Mouse (Mus musculus): ENCODE measurements at regions not wholly inside any gene's neighbourhood (a gene's known extent, or its start where the extent isn't known, plus 50 kb on each side); places are given as distances from the start of the nearest gene placed in this dataset.

DNA sequence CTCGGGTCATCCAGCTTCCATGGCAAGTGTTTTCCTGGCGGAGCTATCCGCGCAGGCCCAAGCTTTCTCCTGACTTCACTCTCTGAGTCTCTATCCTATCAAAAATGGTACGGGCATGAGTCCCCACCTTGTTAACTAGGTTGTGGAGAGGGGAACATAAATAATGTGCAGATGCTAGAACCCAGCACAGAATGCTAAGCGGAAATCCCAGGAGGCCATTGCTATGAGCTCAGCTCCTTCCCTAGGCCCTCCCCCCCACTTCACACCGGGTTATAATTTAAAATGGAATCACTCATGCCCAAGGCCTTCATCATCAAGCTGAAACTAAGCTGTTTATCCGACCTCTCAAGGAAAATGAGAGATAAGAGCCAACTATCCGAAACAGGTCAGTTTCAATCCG is 60.4 kb upstream of the Cd83 start:
- DNase-seq, result no peak
- intact Hi-C loops (cut with DNase I), result no loop called here

DNA sequence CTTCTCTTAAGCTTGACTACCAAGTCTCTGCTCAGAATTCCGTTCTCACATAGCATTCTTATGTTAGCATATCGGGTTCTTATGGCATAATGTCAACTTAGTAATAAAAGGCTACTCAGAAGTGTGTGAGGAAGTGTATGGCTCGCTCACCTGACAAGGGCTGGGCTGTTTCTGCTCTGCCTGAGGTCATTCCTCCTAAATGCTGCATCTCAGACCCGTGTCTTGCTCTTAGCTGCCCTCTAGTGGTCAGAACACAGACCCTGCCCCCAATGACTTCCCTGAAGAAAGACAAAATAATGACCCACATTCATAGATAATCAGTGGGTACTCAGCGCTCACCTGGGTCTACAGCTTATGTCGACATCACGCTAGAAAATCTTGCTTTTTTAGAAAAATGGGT is 58.9 kb upstream of the Cd83 start:
- DNase-seq, result peak; percentile 70
- intact Hi-C loops (cut with DNase I), result loop anchor here (5.0 kb wide), 2 partner anchors 128 to 553 kb away; partner anchors contain the start of gene Tbc1d7

DNA sequence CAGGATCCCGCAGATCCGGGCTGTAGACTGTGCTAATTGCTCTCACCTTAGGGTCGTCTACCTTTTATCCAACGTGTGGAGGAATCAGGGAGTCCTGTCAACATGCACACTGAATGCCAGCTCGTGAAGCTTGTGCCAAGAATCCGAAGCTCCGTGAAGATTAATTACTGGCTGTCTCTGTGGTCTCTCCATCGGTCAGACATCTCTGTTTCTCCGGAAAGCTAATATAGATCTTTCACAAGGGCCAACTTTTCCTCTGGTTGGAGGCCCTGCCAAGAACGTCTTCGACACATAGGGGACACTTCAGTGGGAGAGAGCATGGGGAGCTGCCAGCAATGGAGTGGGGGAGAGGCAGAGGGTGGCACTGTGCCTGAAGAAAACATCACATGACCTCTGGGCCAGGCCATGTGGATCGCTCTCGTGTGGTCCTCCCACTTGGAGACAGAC is 57.7 kb upstream of the Cd83 start:
- peak; percentile 89 for DNase-seq
- intact Hi-C loops (cut with DNase I), result loop anchor here (5.0 kb wide), 2 partner anchors 130 to 555 kb away; partner anchors contain the start of gene Tbc1d7

DNA sequence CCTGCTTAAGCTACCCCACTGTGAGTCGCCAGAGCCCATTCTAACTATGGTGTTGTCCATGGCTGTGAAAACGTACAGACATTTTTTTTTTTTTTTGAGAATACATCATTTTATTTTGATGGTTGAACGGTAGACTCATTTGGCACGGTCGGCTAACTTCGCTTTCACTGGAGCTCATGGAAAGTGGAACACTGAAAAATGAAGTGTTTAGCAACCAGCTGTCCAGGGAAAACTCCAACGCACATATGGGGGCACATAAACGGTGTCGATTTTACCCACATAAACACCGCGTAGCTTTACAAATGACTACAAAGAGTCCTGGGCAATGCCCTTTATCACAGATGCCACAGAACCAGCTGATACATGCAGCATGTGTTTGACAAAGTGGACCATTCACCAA is 55.0 kb upstream of the Cd83 start:
- no peak for DNase-seq
- intact Hi-C loops (cut with DNase I), result loop anchor here (5.0 kb wide), 2 partner anchors 132 to 557 kb away; partner anchors contain the start of gene Tbc1d7

DNA sequence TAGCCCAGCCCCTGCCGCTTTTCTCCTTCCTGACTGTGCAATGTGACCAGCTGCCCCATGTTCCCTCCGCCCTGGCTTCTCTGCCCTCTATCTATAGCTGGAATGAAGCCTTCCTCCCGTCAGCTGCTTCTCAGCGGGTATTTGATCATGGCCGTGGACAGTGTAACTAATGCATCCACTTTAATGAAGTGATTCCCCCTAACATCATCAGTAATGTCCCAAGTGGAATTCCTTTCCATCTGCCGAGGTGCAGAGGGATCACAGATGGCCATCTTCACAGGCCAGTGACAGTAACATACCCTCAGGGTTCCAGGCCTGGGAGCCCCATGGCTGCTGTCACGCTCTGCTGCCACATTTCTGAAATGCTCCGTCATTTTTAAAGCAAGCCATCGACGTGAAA is 51.5 kb upstream of the Cd83 start:
- intact Hi-C loops (cut with DNase I), result no loop called here
- DNase-seq, result peak; percentile 80

DNA sequence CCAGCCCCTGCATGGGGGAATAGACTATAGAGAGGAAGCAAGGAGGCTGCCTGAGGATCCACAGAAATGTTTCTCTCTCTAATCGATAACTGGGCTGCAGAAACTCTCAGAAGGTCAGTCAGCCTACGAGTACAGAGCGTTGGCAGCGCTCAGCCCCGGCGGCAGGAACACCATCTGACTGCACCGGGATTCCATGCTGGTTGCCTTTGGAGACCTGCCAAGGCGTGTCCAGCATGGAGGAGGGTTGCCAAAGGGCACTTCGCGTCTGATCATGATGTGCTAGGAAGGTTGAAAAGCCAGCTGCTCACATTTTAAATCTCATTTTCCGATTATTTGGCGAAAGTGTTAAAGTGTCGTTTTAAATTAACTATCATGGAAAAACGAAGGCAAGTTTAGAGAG is 49.9 kb upstream of the Cd83 start:
- peak; percentile 95 for DNase-seq
- intact Hi-C loops (cut with DNase I), result no loop called here
